Mouse (Mus musculus) megakaryocyte, embryonic 14.5 days (primary cell): ENCODE data around the gene Spag6l. TPM values are rescaled to one million over a fixed set of nuclear protein-coding genes. Genes with fewer than 3 reads are reported as not detected.
A peak's percentile ranks its signal among the peaks of the same experiment; 100 is the strongest.
"Not testable (repeated sequence)": the region's sequence is repeated elsewhere in the genome, so short reads cannot be mapped to it uniquely, and the experiment has no call there.

Source experiments
- H3K27me3 ChIP-seq: replicated peaks from 2 replicates; pipeline ENCODE3; 2012; ENCODE audit warnings: inconsistent platforms
- H3K36me3 ChIP-seq: replicated peaks from 2 replicates; pipeline ENCODE3; 2012; ENCODE audit warnings: low read length, inconsistent platforms, mixed read lengths
- H3K4me1 ChIP-seq: 2 replicates; pipeline ENCODE4 v1.6.1; 2012; ENCODE audit warnings: inconsistent platforms
- H3K4me3 ChIP-seq: replicated peaks from 2 replicates; pipeline ENCODE3; 2012; ENCODE audit warnings: moderate library complexity, mild to moderate bottlenecking, inconsistent platforms
- H3K9me3 ChIP-seq: 2 replicates; pipeline ENCODE4 v1.6.1; 2012; ENCODE audit warnings: inconsistent platforms
- FLI1 ChIP-seq: IDR thresholded peaks from 2 replicates; pipeline ENCODE4 v1.6.1; 2012; ENCODE audit warnings: low read length, inconsistent platforms, mixed read lengths
- GATA1 ChIP-seq: IDR thresholded peaks from 3 replicates; pipeline ENCODE4 v1.6.1; 2012; ENCODE audit warnings: mixed read lengths, low read length, inconsistent platforms, borderline replicate concordance
- polyA plus RNA-seq: library from polyadenylated mRNA; stranded (reverse); fragments of >175 nt; gene quantifications from 2 replicates; pipeline ENCODE4 v1.2.3, GENCODE M21; 2012; ENCODE audit warnings: low replicate concordance; ENCODE audit not compliant: insufficient read depth

Gene Spag6l
- polyA plus RNA-seq = 0.04 TPM in 1 of 2 replicates, not detected in the other

DNA sequence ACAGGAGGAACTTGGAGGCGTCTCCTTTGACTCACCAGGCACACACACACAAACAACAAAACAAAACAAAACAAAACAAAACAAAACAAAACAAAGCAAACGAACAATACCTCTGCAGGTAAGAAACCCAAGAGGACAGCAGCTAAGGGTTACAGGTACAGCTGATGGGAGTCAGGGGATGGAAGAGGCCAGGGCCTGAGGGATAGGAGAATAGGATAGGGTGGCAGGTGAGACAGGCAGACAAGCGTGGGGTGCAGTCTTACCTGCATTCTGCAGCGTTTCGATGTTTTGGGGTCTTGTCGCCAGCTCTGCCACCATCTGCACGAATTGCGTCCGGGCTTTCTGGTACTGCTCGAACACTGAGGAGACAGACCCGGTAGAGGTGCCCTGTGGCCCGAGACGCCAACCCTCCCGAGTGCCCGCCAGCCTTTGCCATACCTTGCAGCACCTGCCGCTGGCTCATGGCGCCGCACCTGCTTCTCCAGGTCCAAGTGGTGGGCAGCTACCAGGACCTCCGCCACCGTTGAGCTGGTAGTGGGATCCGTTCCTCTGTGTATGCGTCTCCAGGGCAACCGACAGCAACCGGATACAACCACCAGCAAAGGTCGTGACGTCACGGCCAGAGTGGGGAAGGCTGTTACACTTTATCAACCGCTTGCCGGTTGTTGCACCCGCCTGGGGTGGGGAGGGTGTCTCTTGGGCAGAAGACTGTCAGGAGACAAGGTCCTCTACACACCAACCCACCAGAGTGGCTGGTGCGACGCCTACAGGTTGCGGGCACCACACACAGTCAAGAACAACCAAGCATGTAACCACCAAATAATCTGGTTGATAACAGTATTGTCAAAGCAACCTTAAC is at the start of gene Spag6l:
Gene Spag6l (minus strand): TSS at position 700 of the 859 bp plus-strand sequence.
- TF ChIP-seq FLI1 = no peak
- TF ChIP-seq GATA1 = no peak
- Histone ChIP-seq H3K9me3 (no peaks in the 10 kb centered on the region; the same call in 1 of the 2 replicates), H3K4me1 (peaks cover 9% of the 10 kb centered on the region), H3K36me3 (no peaks in the 10 kb centered on the region), H3K4me3 (peak within 1 kb of the TSS; percentile 93), H3K27me3 (peaks cover 6% of the 10 kb centered on the region)

GRCm38 (mm10) chr16:16879025-16879424 is 49.8 kb upstream of the Spag6l start:
- peaks cover 22% of the 10 kb centered on the region for H3K4me1 ChIP-seq
- H3K4me3 ChIP-seq = no peak overlapping the region
- H3K36me3 ChIP-seq = peaks cover 94% of the 10 kb centered on the region
- H3K9me3 ChIP-seq = peaks cover 5% of the 10 kb centered on the region; the same call in 1 of the 2 replicates
- no peaks in the 10 kb centered on the region for H3K27me3 ChIP-seq
- no peak for TF ChIP-seq FLI1
- no peak for TF ChIP-seq GATA1

- Histone ChIP-seq H3K4me3 (peak within 1 kb of the TSS; percentile 97), H3K27me3 (no peaks in the 10 kb centered on the region), H3K36me3 (peaks cover 20% of the 10 kb centered on the region), H3K9me3 (no peaks in the 10 kb centered on the region), H3K4me1 (peaks cover 43% of the 10 kb centered on the region)
- peak; percentile 53; the same call in 1 of the 2 replicates for TF ChIP-seq FLI1
- no peak for TF ChIP-seq GATA1
Measured at GRCm38 (mm10) chr16:16870617-16871331, 41.5 kb upstream of the Spag6l start, which contains the start of the genes Top3b and Vpreb1. Top3b (plus strand) TSS chr16:16870736. Vpreb1 (minus strand) TSS chr16:16870843.

- no peaks in the 10 kb centered on the region for H3K9me3 ChIP-seq
- TF ChIP-seq GATA1 = no peak
- TF ChIP-seq FLI1 = no peak
- no peaks in the 10 kb centered on the region for H3K27me3 ChIP-seq
- peak overlapping the region; percentile 97 for H3K4me3 ChIP-seq
- peaks cover 48% of the 10 kb centered on the region for H3K4me1 ChIP-seq
- peaks cover 15% of the 10 kb centered on the region for H3K36me3 ChIP-seq
Measured at GRCm38 (mm10) chr16:16870241-16870616, 41.0 kb upstream of the Spag6l start.

GRCm38 (mm10) chr16:16865696-16866561 is 36.7 kb upstream of the Spag6l start:
- Histone ChIP-seq H3K9me3 (no peaks in the 10 kb centered on the region), H3K4me1 (peaks cover 28% of the 10 kb centered on the region), H3K4me3 (no peak overlapping the region), H3K36me3 (no peaks in the 10 kb centered on the region), H3K27me3 (no peaks in the 10 kb centered on the region)
- TF ChIP-seq GATA1 (no peak), FLI1 (no peak)

GRCm38 (mm10) chr16:16865217-16865616 is 36.0 kb upstream of the Spag6l start:
- Histone ChIP-seq H3K4me3 (no peak overlapping the region), H3K4me1 (peaks cover 28% of the 10 kb centered on the region), H3K36me3 (no peaks in the 10 kb centered on the region), H3K27me3 (peaks cover 3% of the 10 kb centered on the region), H3K9me3 (no peaks in the 10 kb centered on the region)
- TF ChIP-seq GATA1 = no peak
- no peak for TF ChIP-seq FLI1

DNA sequence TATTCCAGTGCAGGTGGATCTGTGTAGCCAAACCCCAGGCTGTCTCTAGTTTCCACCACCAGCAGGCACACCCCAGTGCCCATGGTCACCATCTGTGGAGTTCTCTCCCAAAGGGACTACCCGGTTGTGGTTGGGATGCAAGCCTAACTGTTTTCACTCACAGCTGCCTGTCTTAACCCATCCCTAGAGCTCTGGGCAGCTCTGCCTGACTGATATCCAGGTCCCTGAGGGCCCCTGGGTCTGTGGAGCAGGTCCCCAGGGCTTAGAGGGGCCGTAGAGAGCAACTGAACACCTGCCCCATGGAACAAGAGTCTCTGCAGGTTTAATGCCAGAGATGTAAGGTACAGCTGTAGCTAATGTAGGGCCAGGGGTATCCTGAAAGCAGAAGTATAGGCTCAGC is 34.7 kb upstream of the Spag6l start, which contains the start of gene Igll1:
Gene Igll1 (minus strand): TSS at position 8 of the 400 bp plus-strand sequence.
- no peaks in the 10 kb centered on the region for H3K36me3 ChIP-seq
- peaks cover 3% of the 10 kb centered on the region for H3K27me3 ChIP-seq
- no peak within 1 kb of the TSS for H3K4me3 ChIP-seq
- H3K4me1 ChIP-seq = peaks cover 28% of the 10 kb centered on the region
- TF ChIP-seq GATA1 (no peak), FLI1 (no peak)
- no peaks in the 10 kb centered on the region for H3K9me3 ChIP-seq

DNA sequence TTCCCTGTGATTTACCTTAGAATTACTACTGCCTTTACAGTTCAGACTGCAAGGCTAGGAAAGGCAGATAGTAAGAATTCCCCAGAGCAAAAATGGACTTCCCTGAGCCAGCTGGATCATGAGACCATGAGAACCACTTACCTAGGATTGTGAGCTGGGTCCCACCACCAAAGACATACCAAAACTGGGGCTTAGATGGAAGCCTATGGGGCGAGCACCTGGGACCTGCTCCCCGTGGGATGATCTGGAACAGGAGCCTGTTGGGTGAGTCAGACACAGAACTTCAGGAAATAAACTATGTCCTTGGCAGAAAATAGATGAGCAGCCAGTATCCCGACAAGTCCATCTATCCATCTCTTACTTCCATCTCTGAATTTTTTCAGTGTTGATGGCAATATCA is 33.0 kb upstream of the Spag6l start:
- no peak for TF ChIP-seq FLI1
- no peak for TF ChIP-seq GATA1
- H3K4me3 ChIP-seq = no peak overlapping the region
- peaks cover 3% of the 10 kb centered on the region for H3K27me3 ChIP-seq
- H3K9me3 ChIP-seq = no peaks in the 10 kb centered on the region
- H3K4me1 ChIP-seq = peaks cover 37% of the 10 kb centered on the region
- no peaks in the 10 kb centered on the region for H3K36me3 ChIP-seq

- H3K4me3 ChIP-seq = no peak overlapping the region
- peaks cover 3% of the 10 kb centered on the region for H3K27me3 ChIP-seq
- H3K36me3 ChIP-seq = no peaks in the 10 kb centered on the region
- H3K9me3 ChIP-seq = no peaks in the 10 kb centered on the region
- H3K4me1 ChIP-seq = peaks cover 30% of the 10 kb centered on the region
- TF ChIP-seq FLI1 = no peak
- no peak for TF ChIP-seq GATA1
Measured at GRCm38 (mm10) chr16:16856731-16857476, 27.6 kb upstream of the Spag6l start.

- H3K4me1 ChIP-seq = peaks cover 25% of the 10 kb centered on the region
- H3K36me3 ChIP-seq, H3K27me3 ChIP-seq, H3K9me3 ChIP-seq, H3K4me3 ChIP-seq: not testable (repeated sequence)
Measured at GRCm38 (mm10) chr16:16856054-16856453, 26.8 kb upstream of the Spag6l start.
